Mouse (Mus musculus) midbrain, embryonic 16.5 days (tissue): ENCODE measurements around the gene Fermt2. TPM values are rescaled to one million over a fixed set of nuclear protein-coding genes. Genes with fewer than 3 reads are reported as not detected.
A peak's percentile ranks its signal among the peaks of the same experiment; 100 is the strongest.

Experiments used
- ATAC-seq: fragments of 200-750 bp; cut with Nextera tagmentation; 2 replicates; pipeline ENCODE4 v1.8.0; 2017; ENCODE audit warnings: moderate TSS enrichment
- H3K27ac ChIP-seq: fragments of 300-500 bp; sonication (generic); 2 replicates; pipeline ENCODE4 v1.5.1; 2014; ENCODE audit warnings: mild to moderate bottlenecking, low read length, mixed read lengths
- H3K27me3 ChIP-seq: fragments of 300-500 bp; sonication (generic); 2 replicates; pipeline ENCODE4 v1.6.1; 2014; ENCODE audit warnings: low read depth, low read length, mixed read lengths; ENCODE audit not compliant: control insufficient read depth, insufficient read depth
- H3K36me3 ChIP-seq: fragments of 300-500 bp; sonication (generic); 2 replicates; pipeline ENCODE4 v1.6.1; 2014; ENCODE audit warnings: mild to moderate bottlenecking, low read length, moderate library complexity, mixed read lengths; ENCODE audit not compliant: control insufficient read depth, insufficient read depth
- H3K4me1 ChIP-seq: fragments of 300-500 bp; sonication (generic); 2 replicates; pipeline ENCODE4 v1.6.1; 2014; ENCODE audit warnings: mild to moderate bottlenecking, low read length, mixed read lengths; ENCODE audit not compliant: control insufficient read depth, insufficient read depth
- H3K4me2 ChIP-seq: fragments of 300-500 bp; sonication (generic); 2 replicates; pipeline ENCODE4 v1.6.1; 2014; ENCODE audit warnings: mild to moderate bottlenecking, low read length, mixed read lengths
- H3K4me3 ChIP-seq: fragments of 300-500 bp; sonication (generic); 2 replicates; pipeline ENCODE4 v1.5.1; 2014; ENCODE audit warnings: low read depth, mild to moderate bottlenecking, low read length, moderate library complexity, mixed read lengths
- H3K9ac ChIP-seq: fragments of 300-500 bp; sonication (generic); 2 replicates; pipeline ENCODE4 v1.6.1; 2014; ENCODE audit warnings: low read depth, low read length, mixed read lengths
- H3K9me3 ChIP-seq: fragments of 300-500 bp; sonication (generic); replicated peaks from 2 replicates; pipeline ENCODE4 v1.6.1; 2014; ENCODE audit warnings: mild to moderate bottlenecking, low read length, mixed read lengths; ENCODE audit not compliant: control insufficient read depth, poor library complexity, severe bottlenecking
- WGBS: fragments of 180-500 bp; shearing (Covaris S2); extraction: QIAGEN DNeasy Blood & Tissue Kit; methylation state at CpG from one replicate; pipeline ENCODE4 v1.1.7; 2014; 5-methylcytosine and 5-hydroxymethylcytosine counted together
- polyA plus RNA-seq: library from polyadenylated mRNA; unstranded; fragments of >200 nt; fragmentation: Nextera tagmentation; extraction: Ambion mirVana; gene quantifications from 2 replicates; pipeline ENCODE4 v1.2.1, GENCODE M21; 2015

Gene Fermt2
- polyA plus RNA-seq, 1 experiment from 2014 or later = 66.4 TPM

- H3K36me3 ChIP-seq = no peaks in the 10 kb centered on the region
- H3K27ac ChIP-seq = no peak overlapping the region
- H3K4me2 ChIP-seq = no peak overlapping the region
- H3K9ac ChIP-seq = no peak overlapping the region
- peaks cover 11% of the 10 kb centered on the region; the same call in 1 of the 2 replicates for H3K4me1 ChIP-seq
- 41% methylated on average over 11 of the region's 11 CpGs for WGBS
- ATAC-seq = no peak
- H3K27me3 ChIP-seq = no peaks in the 10 kb centered on the region
- no peaks in the 10 kb centered on the region for H3K9me3 ChIP-seq
- no peak overlapping the region for H3K4me3 ChIP-seq
Observed at GRCm38 (mm10) chr14:45452861-45453512, 76.9 kb downstream of the Fermt2 start.

GRCm38 (mm10) chr14:45452148-45452547 lies 77.8 kb downstream of the Fermt2 start:
- Histone ChIP-seq H3K4me1 (peaks cover 11% of the 10 kb centered on the region; the same call in 1 of the 2 replicates), H3K4me2 (no peak overlapping the region), H3K36me3 (no peaks in the 10 kb centered on the region), H3K9ac (no peak overlapping the region), H3K27me3 (no peaks in the 10 kb centered on the region), H3K4me3 (no peak overlapping the region), H3K9me3 (no peaks in the 10 kb centered on the region), H3K27ac (no peak overlapping the region)
- 49% methylated on average over 4 of the region's 4 CpGs for WGBS
- no peak for ATAC-seq

GRCm38 (mm10) chr14:45451090-45451489 lies 78.8 kb downstream of the Fermt2 start:
- H3K4me1 ChIP-seq = peaks cover 8% of the 10 kb centered on the region; the same call in 1 of the 2 replicates
- no peak overlapping the region for H3K4me3 ChIP-seq
- no peak for ATAC-seq
- WGBS = 25% methylated on average over 2 of the region's 2 CpGs
- H3K27ac ChIP-seq = no peak overlapping the region
- no peak overlapping the region for H3K4me2 ChIP-seq
- H3K9me3 ChIP-seq = no peaks in the 10 kb centered on the region
- H3K27me3 ChIP-seq = no peaks in the 10 kb centered on the region
- no peaks in the 10 kb centered on the region for H3K36me3 ChIP-seq
- no peak overlapping the region for H3K9ac ChIP-seq

- no peak overlapping the region for H3K4me3 ChIP-seq
- H3K4me2 ChIP-seq = no peak overlapping the region
- no peak for ATAC-seq
- no peak overlapping the region for H3K27ac ChIP-seq
- H3K9ac ChIP-seq = no peak overlapping the region
- H3K9me3 ChIP-seq = no peaks in the 10 kb centered on the region
- 80% methylated on average over 3 of the region's 3 CpGs for WGBS
- no peaks in the 10 kb centered on the region for H3K36me3 ChIP-seq
- no peaks in the 10 kb centered on the region for H3K4me1 ChIP-seq
- H3K27me3 ChIP-seq = no peaks in the 10 kb centered on the region
Observed at GRCm38 (mm10) chr14:45446777-45447176, 83.1 kb downstream of the Fermt2 start.

- H3K4me1 ChIP-seq = 0 out of 2 replicates have a peak, but pooled peaks cover 3% of the 10 kb centered on the region
- WGBS = 69% methylated on average over 12 of the region's 12 CpGs
- no peak overlapping the region for H3K4me3 ChIP-seq
- no peak overlapping the region for H3K4me2 ChIP-seq
- H3K9ac ChIP-seq = no peak overlapping the region
- no peak overlapping the region for H3K27ac ChIP-seq
- H3K36me3 ChIP-seq = no peaks in the 10 kb centered on the region
- H3K9me3 ChIP-seq = no peaks in the 10 kb centered on the region
- ATAC-seq = no peak
- H3K27me3 ChIP-seq = no peaks in the 10 kb centered on the region
Observed at GRCm38 (mm10) chr14:45445445-45445844, 84.5 kb downstream of the Fermt2 start.

- no peak for ATAC-seq
- 0 out of 2 replicates have a peak, but pooled peaks cover 3% of the 10 kb centered on the region for H3K4me1 ChIP-seq
- H3K9me3 ChIP-seq = no peaks in the 10 kb centered on the region
- no peak overlapping the region for H3K9ac ChIP-seq
- H3K27ac ChIP-seq = no peak overlapping the region
- no peaks in the 10 kb centered on the region for H3K36me3 ChIP-seq
- no peaks in the 10 kb centered on the region for H3K27me3 ChIP-seq
- H3K4me3 ChIP-seq = no peak overlapping the region
- 44% methylated on average over 7 of the region's 7 CpGs for WGBS
- no peak overlapping the region for H3K4me2 ChIP-seq
Observed at GRCm38 (mm10) chr14:45444870-45445269, 85.0 kb downstream of the Fermt2 start.

GRCm38 (mm10) chr14:45442781-45443560 lies 86.9 kb downstream of the Fermt2 start:
- no peaks in the 10 kb centered on the region for H3K27me3 ChIP-seq
- H3K9ac ChIP-seq = no peak overlapping the region
- no peak overlapping the region for H3K4me3 ChIP-seq
- H3K27ac ChIP-seq = no peak overlapping the region
- ATAC-seq = no peak
- H3K4me1 ChIP-seq = 0 out of 2 replicates have a peak, but pooled peaks cover 3% of the 10 kb centered on the region
- no peak overlapping the region for H3K4me2 ChIP-seq
- 73% methylated on average over 12 of the region's 12 CpGs for WGBS
- no peaks in the 10 kb centered on the region for H3K9me3 ChIP-seq
- no peaks in the 10 kb centered on the region for H3K36me3 ChIP-seq

GRCm38 (mm10) chr14:45441291-45441690 lies 88.6 kb downstream of the Fermt2 start:
- 0 out of 2 replicates have a peak, but pooled peaks cover 3% of the 10 kb centered on the region for H3K4me1 ChIP-seq
- ATAC-seq = peak; percentile 43; the same call in 1 of the 2 replicates
- H3K9me3 ChIP-seq = no peaks in the 10 kb centered on the region
- no peak overlapping the region for H3K4me3 ChIP-seq
- 65% methylated on average over 6 of the region's 6 CpGs for WGBS
- no peak overlapping the region for H3K9ac ChIP-seq
- H3K36me3 ChIP-seq = no peaks in the 10 kb centered on the region
- H3K4me2 ChIP-seq = no peak overlapping the region
- no peak overlapping the region for H3K27ac ChIP-seq
- H3K27me3 ChIP-seq = no peaks in the 10 kb centered on the region

- no peaks in the 10 kb centered on the region for H3K36me3 ChIP-seq
- H3K9me3 ChIP-seq = no peaks in the 10 kb centered on the region
- no peak overlapping the region for H3K4me2 ChIP-seq
- 0 out of 2 replicates have a peak, but pooled peaks cover 3% of the 10 kb centered on the region for H3K4me1 ChIP-seq
- no peak overlapping the region for H3K27ac ChIP-seq
- H3K4me3 ChIP-seq = no peak overlapping the region
- H3K9ac ChIP-seq = no peak overlapping the region
- H3K27me3 ChIP-seq = no peaks in the 10 kb centered on the region
- 75% methylated on average over 9 of the region's 9 CpGs for WGBS
- ATAC-seq = no peak
Observed at GRCm38 (mm10) chr14:45439387-45439786, 90.5 kb downstream of the Fermt2 start.
